Mouse (Mus musculus) thymus, postnatal 36 days (tissue): ENCODE measurements around the gene Olfr229.
"Not testable (repeated sequence)": the region's sequence is repeated elsewhere in the genome, so short reads cannot be mapped to it uniquely, and the experiment has no call there.

Experiments used
- DNase-seq, 2 experiments: peaks; one replicate each; pipeline ENCODE4 v3.0.0; 2022; ENCODE audit warnings: mixed read lengths in 2 of 2

Gene Olfr229

DNA sequence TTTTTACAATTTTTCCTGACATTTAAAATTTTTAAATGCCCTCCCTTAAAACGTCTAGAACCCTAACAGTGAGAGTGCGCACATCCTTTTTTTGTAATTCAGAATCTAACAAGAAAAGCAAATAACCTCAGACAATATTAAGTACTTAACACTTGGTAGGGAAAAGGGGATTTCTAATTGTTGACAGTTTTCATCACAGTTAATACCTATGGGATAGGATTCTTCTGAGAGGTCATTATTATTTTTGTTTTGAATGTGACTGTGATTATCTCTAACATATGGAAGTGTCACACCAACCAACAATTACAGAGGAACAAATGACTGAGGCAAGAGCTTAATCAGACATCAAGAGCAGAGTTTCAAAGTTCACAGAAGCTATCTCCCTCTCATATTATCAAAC lies at the start of gene Olfr229:
TSS of gene Olfr229 (plus strand) at position 301 of the 400 bp plus-strand sequence.
- no peak for DNase-seq

DNA sequence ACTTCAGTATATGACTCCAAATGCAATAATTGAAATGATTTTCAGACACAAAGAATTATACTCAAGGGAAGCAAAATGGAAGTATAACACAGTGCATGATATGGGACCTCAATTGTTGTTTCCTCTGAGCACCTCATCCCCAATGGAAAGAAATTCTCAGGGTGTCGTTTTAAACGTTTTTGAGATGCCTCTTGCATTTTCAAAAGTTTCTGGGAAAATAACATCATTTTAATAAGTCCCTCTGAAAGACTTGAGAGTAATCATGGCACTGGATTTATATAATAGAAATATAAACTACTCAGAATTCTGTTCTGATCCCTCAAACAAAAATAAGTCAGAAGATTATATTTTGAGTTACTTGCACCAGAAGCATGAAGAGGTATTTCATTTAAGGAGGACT lies 41.0 kb upstream of the Olfr229 start, which contains the start of gene Olfr972:
TSS of gene Olfr972 (plus strand) at position 301 of the 400 bp plus-strand sequence.
- DNase-seq = no peak

DNA sequence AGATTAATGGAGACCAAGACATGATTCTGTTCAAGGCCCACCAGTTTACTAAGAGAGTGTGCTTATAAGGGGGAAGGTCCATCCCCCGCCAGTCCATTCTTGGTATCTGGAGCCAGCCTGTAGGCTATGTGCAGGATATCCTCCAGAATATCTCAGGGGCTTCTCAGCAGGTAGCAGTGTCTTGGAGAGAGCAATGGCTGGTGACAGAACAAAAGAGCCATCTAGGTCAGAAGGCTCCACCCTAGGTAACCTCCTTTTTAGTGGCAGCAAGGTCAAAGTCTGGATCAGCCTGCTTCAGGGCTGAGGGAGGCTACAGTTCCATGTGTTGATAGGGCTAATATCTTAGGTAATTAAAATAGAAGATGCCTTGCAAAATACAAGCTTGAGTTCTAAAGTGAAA lies 35.1 kb upstream of the Olfr229 start:
- DNase-seq = not testable (repeated sequence)

DNA sequence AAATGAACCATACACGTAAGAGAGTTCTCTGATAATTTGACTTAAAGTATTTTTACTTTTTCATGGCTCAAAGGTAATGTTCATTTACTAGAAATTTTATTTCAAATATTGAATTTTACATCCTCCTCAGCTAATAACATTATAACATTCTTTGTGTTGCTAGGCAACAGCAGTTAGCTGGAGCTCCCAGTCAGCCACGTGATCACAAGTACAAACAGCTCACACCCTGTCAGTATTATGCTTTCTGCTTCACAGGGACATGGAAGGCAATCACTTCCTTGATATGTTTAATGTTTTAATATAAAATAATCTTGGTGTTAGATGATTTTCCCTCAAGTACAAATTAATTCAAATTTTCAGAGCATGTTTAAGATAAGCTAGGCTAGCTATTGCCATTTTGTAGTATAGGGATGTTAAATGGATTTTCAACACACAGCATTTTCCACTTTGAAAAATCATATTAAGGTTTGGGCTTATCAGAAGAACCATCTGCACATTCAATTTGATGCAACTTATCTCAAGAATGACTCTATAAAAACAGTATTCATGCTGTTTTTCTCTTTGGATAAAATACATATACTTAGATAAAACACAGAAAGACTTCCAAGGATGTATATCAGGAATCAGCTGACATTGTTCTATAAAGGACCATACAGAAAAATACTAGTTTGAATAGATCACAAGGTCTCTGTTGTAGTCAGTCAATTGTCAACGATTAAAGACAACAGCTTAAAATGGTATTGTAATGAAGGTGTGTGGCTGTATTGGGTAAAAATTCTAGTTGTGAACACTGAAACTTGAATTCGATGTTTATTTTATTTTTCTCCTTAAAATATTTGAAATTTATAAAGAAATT lies 29.4 kb upstream of the Olfr229 start:
- DNase-seq = not testable (repeated sequence)

DNA sequence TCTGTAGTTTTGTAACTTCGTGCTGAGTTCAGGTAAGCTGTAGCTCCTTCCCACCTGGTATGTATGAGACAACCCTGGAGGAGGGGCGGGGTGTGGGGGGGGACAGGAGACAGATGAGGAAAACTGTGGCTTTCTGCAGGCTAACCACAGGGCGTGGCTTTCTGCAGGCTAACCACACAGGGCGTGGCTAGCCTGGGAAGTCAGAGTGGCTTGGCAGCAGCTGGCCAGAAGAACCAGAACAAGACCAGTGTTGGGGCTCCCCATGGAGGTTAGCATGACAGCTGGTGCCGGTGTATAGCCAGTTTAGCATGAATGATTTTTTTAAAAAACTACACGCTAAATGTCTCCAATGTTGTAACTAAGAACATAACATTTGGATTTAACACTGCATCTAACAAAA lies 2.0 kb upstream of the Olfr229 start:
- DNase-seq = no peak

DNA sequence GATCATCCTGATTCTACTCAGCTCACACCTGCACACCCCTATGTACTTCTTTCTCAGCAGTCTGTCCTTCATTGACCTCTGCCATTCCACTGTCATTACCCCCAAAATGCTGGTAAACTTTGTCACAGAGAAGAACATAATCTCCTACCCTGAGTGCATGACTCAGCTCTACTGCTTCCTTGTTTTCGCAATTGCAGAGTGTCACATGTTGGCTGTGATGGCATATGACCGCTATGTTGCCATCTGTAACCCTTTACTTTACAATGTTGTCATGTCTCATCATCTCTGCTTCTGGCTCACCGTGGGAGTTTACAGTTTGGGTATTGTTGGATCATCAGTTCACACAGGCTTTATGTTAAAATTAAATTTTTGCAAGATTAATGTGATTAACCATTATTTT lies 2.8 kb downstream of the Olfr229 start:
- DNase-seq = no peak

DNA sequence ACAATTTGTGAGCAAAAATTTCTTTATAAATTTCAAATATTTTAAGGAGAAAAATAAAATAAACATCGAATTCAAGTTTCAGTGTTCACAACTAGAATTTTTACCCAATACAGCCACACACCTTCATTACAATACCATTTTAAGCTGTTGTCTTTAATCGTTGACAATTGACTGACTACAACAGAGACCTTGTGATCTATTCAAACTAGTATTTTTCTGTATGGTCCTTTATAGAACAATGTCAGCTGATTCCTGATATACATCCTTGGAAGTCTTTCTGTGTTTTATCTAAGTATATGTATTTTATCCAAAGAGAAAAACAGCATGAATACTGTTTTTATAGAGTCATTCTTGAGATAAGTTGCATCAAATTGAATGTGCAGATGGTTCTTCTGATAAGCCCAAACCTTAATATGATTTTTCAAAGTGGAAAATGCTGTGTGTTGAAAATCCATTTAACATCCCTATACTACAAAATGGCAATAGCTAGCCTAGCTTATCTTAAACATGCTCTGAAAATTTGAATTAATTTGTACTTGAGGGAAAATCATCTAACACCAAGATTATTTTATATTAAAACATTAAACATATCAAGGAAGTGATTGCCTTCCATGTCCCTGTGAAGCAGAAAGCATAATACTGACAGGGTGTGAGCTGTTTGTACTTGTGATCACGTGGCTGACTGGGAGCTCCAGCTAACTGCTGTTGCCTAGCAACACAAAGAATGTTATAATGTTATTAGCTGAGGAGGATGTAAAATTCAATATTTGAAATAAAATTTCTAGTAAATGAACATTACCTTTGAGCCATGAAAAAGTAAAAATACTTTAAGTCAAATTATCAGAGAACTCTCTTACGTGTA lies 21.1 kb downstream of the Olfr229 start:
- not testable (repeated sequence) for DNase-seq

DNA sequence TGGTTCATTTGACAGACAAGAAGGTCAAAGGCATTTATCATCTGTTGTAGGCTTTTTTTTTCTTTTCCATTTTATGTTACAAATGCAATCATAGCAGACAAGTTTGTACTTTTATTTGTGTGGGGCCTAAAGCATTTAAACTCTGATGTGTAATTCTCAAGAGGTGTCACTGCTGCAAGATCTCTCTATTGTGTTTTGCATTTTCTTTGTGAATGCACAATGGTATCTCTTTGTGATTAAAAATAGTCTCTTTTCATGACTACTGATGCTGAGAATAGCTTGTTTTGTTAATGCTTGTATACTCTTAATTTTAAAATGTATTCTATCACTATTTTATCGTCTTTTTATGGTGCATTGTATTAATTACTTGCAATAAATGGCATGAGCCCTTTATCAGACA lies 21.7 kb downstream of the Olfr229 start:
- not testable (repeated sequence) for DNase-seq

DNA sequence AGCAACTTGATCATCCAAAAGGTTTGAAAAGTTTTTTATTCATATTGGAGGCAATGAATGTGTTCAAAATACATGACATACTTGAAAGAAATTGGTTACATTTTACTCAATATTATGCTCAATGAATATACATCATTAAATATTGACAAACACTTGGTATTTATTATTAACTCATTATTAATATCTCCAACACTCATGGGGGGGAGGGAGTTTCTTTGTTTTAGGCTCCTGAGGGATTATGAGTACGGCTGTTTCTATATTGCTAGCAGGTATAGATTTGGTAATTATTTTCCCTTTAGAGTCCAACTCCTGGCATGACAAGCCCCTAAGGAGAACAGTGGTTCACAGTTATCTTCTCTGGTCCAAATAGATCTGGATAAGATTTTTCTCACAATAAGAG lies 30.1 kb downstream of the Olfr229 start, which contains the start of gene Olfr974:
TSS of gene Olfr974 (plus strand) at position 301 of the 400 bp plus-strand sequence.
- DNase-seq = no peak

DNA sequence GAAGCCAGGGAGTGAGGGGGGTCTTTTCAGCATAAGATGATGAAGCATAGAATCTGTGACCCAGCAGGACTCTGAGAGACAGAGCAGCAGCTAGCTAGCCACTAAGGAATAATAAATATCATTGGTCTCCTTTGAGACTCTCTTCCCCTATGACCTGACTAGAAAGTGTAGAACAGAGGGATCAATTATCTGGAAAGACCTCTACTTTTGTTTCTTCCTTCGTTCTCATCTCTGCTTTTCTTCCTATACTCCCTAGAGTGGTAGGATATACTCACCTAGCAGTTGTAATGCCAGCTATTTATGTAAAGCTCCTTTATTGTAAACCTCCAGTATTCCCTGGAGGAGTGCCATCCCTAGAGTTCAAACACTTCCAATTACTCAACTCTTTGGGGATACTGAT lies 44.8 kb downstream of the Olfr229 start, which contains the start of gene Olfr975:
TSS of gene Olfr975 (minus strand) at position 101 of the 400 bp plus-strand sequence.
- no peak for DNase-seq

DNA sequence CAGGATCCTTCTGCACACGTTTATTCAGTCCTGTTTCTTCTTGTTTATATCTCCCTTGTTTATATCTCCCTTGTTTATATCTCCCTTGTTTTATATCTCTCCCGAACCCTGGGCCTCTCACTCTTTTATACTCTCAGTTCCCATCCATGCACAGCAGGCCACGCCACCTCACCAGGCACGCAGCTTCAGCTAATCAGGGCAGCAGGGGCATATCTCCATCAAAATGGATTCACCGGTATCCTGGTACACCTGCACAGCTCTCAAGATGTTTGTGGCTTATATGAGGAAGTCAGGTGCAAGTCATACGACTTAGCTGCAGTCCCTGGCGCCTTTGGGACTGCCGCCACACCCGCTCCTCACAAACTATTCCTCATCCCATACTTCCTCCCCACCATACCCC lies 53.9 kb downstream of the Olfr229 start, which contains the start of gene Olfr976:
TSS of gene Olfr976 (minus strand) at position 101 of the 400 bp plus-strand sequence.
- not testable (repeated sequence) for DNase-seq
